Mouse (Mus musculus) small intestine, adult 2 months (tissue): ENCODE results near the gene Eprs.

Experiments used
- CTCF ChIP-seq: fragments of 200-500 bp; IDR thresholded peaks from 2 replicates; pipeline ENCODE4 v1.5.1; 2012; ENCODE audit warnings: low read depth, mild to moderate bottlenecking, control low read depth, inconsistent platforms, low read length, moderate library complexity, mixed read lengths; ENCODE audit not compliant: insufficient replicate concordance, insufficient read length; ENCODE audit errors: extremely low read depth
- POLR2A ChIP-seq: fragments of 200-500 bp; IDR thresholded peaks from 2 replicates; pipeline ENCODE4 v1.6.1; 2012; ENCODE audit warnings: low read depth, mild to moderate bottlenecking, control low read depth, inconsistent platforms, low read length, moderate library complexity

- TF ChIP-seq CTCF = peak; percentile 49; the same call in 1 of the 2 replicates
- TF ChIP-seq POLR2A = no peak
Measured at GRCm38 (mm10) chr1:185409831-185410230, 47.0 kb downstream of the Eprs start.
